ENCODE assay signal across 20 mouse cellular contexts in genomic region chr5:112615946-112616617, GRCm38 (mm10). TPM values are rescaled to one million over a fixed set of nuclear protein-coding genes. Genes with fewer than 3 reads are reported as not detected.
DNase-seq lines count a peak whose midpoint lies in the region; ATAC-seq and TF ChIP-seq lines count a peak whose summit lies in the region.
"Had no signal": no experiment of that assay in that cellular context is flagged by ENCODE, and none has a peak within 500 bp of the region (broad histone marks: within the 10 kb centered on the region; RNA-seq: fewer than 3 reads in every experiment).

No protein-coding gene starts in this region.

- peak overlapping the region; percentile 25 for H3K4me3 ChIP-seq in testis, adult 2 months (ENCODE audit: control insufficient read depth, low read depth, low read length)
- no peak overlapping the region for H3K4me3 ChIP-seq in layer of hippocampus, adult 2 months
- H3K4me3 ChIP-seq: embryonic facial prominence, embryonic 15.5 days; forebrain, embryonic 15.5 days; heart, embryonic 10.5 days; hindbrain, embryonic 13.5 days had no signal

- H3K4me1 ChIP-seq in testis, adult 2 months (ENCODE audit: control insufficient read depth, insufficient read depth, low read length) = no peaks in the 10 kb centered on the region; the same call in 1 of the 2 replicates
- H3K4me1 ChIP-seq: heart, embryonic 10.5 days had no signal

- H3K36me3 ChIP-seq in testis, adult 2 months (ENCODE audit: control insufficient read depth, insufficient read depth, low read length) = no peaks in the 10 kb centered on the region
- H3K36me3 ChIP-seq: embryonic facial prominence, embryonic 15.5 days; forebrain, embryonic 15.5 days; heart, embryonic 10.5 days; hindbrain, embryonic 13.5 days had no signal

- H3K27ac ChIP-seq in testis, adult 2 months (ENCODE audit: control insufficient read depth, insufficient read depth, low read depth, low read length) = no peak overlapping the region
- no peak overlapping the region for H3K27ac ChIP-seq in layer of hippocampus, adult 2 months
- H3K27ac ChIP-seq: embryonic facial prominence, embryonic 15.5 days; forebrain, embryonic 15.5 days; heart, embryonic 10.5 days; hindbrain, embryonic 13.5 days had no signal

- no peak for DNase-seq in testis, postnatal 10 days (ENCODE audit: low spot score)
- DNase-seq in layer of hippocampus, adult 2 months (ENCODE audit: low spot score in 2 of 2) = peak; percentile 79 to 85
- DNase-seq in layer of hippocampus, postnatal 36 days = peak; percentile 68 to 72
- no peak for DNase-seq in spleen, adult 12 weeks (ENCODE audit: low spot score)
- no peak for DNase-seq in kidney, adult 8-10 months
- DNase-seq: adrenal gland, postnatal 10 days; cerebellum, adult 2 months; cerebellum, postnatal 14 days; embryo, embryonic 11 days; gastrocnemius, postnatal 10 days; heart, adult 18-20 months; heart, postnatal 10 days; heart, postnatal 4 days had no signal

- no peaks in the 10 kb centered on the region for H3K27me3 ChIP-seq in testis, adult 2 months (ENCODE audit: control insufficient read depth, insufficient read depth, low read length)
- H3K27me3 ChIP-seq: forebrain, embryonic 15.5 days had no signal

- no peak for TF ChIP-seq POLR2A in testis, adult 2 months (IDR thresholded peaks at IDR 0.05; ENCODE audit: control insufficient read depth, low read depth, low read length)

- no peak for TF ChIP-seq CTCF in testis, adult 2 months (IDR thresholded peaks at IDR 0.05; ENCODE audit: control insufficient read depth, insufficient read depth, insufficient replicate concordance, low read depth, low read length)
- TF ChIP-seq CTCF in layer of hippocampus, adult 2 months (conservative IDR thresholded peaks at IDR 0.05) = no peak

- ATAC-seq in activated CD4-positive, CD25-positive, alpha-beta regulatory T cell, adult 4 months = no peak
- ATAC-seq: forebrain, embryonic 15.5 days had no signal

RNA-seq across cellular contexts. Expression of gene Sez6l, which starts 39.1 kb away (rescaled TPM):
- polyA plus RNA-seq in testis, adult 2 months (2012; rRNA removed) = 6.9 and 7.8 TPM in 2 replicates
- 100 to 1,000 TPM; 233 to 235 TPM for total RNA-seq in layer of hippocampus, adult 2 months (2021)
- total RNA-seq in layer of hippocampus, postnatal 36 days (2021) = 100 to 1,000 TPM; 224 to 226 TPM
- not detected for polyA plus RNA-seq in activated CD4-positive, CD25-positive, alpha-beta regulatory T cell, adult 4 months (2017; shearing (Covaris generic))
- total RNA-seq: common myeloid progenitor, adult 5-6 weeks had no signal

Comparison
In these comparisons a context has a peak if more than half of its experiments do, and no peak if none do; other contexts are left out.
1. DNase-seq: peak in layer of hippocampus, adult 2 months (2 of 2) and layer of hippocampus, postnatal 36 days (2 of 2); none in testis, postnatal 10 days (single experiment), spleen, adult 12 weeks (single experiment) and kidney, adult 8-10 months (0 of 2).